Mouse (Mus musculus) lung, postnatal 0 days (tissue): ENCODE results near the gene Cyba. TPM values are rescaled to one million over a fixed set of nuclear protein-coding genes. Genes with fewer than 3 reads are reported as not detected.

ENCODE experiments used
- ATAC-seq: fragments of 200-750 bp; cut with Nextera tagmentation; 2 replicates; pipeline ENCODE4 v1.8.0; 2017; ENCODE audit warnings: moderate library complexity
- DNase-seq: peaks from one replicate; pipeline ENCODE4 v3.0.0-alpha.2; 2016; ENCODE audit warnings: low spot score
- H3K27ac ChIP-seq: fragments of 300-500 bp; sonication (generic); 2 replicates; pipeline ENCODE4 v1.5.1; 2014; ENCODE audit warnings: antibody characterized with exemption, mild to moderate bottlenecking, low read length, mixed read lengths
- H3K27me3 ChIP-seq: fragments of 300-500 bp; sonication (generic); replicated peaks from 2 replicates; pipeline ENCODE4 v1.6.1; 2014; ENCODE audit warnings: low read length, mixed read lengths; ENCODE audit not compliant: insufficient read depth
- H3K36me3 ChIP-seq: fragments of 300-500 bp; sonication (generic); 2 replicates; pipeline ENCODE4 v1.6.1; 2014; ENCODE audit warnings: low read length, mixed read lengths; ENCODE audit not compliant: insufficient read depth
- H3K4me1 ChIP-seq: fragments of 300-500 bp; sonication (generic); 2 replicates; pipeline ENCODE4 v1.6.1; 2014; ENCODE audit warnings: antibody characterized with exemption, low read depth, low read length, mixed read lengths; ENCODE audit not compliant: insufficient read depth
- H3K4me2 ChIP-seq: fragments of 300-500 bp; sonication (generic); replicated peaks from 2 replicates; pipeline ENCODE4 v1.6.1; 2014; ENCODE audit warnings: low read depth, mild to moderate bottlenecking, low read length, moderate library complexity, mixed read lengths
- H3K4me3 ChIP-seq: fragments of 300-500 bp; sonication (generic); 2 replicates; pipeline ENCODE4 v1.5.1; 2014; ENCODE audit warnings: low read depth, low read length
- H3K9ac ChIP-seq: fragments of 300-500 bp; sonication (generic); replicated peaks from 2 replicates; pipeline ENCODE4 v1.6.1; 2014; ENCODE audit warnings: low read depth, mild to moderate bottlenecking
- H3K9me3 ChIP-seq: fragments of 300-500 bp; sonication (generic); 2 replicates; pipeline ENCODE4 v1.6.1; 2016; ENCODE audit warnings: low read length, mixed read lengths
- CTCF ChIP-seq: IDR thresholded peaks from 2 replicates; pipeline ENCODE4 v1.5.1; 2016; ENCODE audit warnings: antibody characterized with exemption, mild to moderate bottlenecking
- EP300 ChIP-seq: IDR thresholded peaks from 2 replicates; pipeline ENCODE4 v1.6.1; 2016; ENCODE audit warnings: antibody characterized with exemption, mild to moderate bottlenecking, control low read depth
- WGBS: fragments of 180-500 bp; shearing (Covaris S2); extraction: QIAGEN DNeasy Blood & Tissue Kit; methylation state at CpG from one replicate; pipeline ENCODE4 v1.1.7; 2014; 5-methylcytosine and 5-hydroxymethylcytosine counted together
- polyA plus RNA-seq: library from polyadenylated mRNA; unstranded; fragments of >200 nt; fragmentation: Nextera tagmentation; extraction: Ambion mirVana; gene quantifications from 2 replicates; pipeline ENCODE4 v1.2.1, GENCODE M21; 2015

Gene Cyba
- polyA plus RNA-seq: 401 and 429 TPM in 2 replicates

GRCm38 (mm10) chr8:122432443-122433268, at the start of gene Cyba:
TSS of gene Cyba (minus strand) at chr8:122432930.
- H3K4me3 ChIP-seq: peak within 1 kb of the TSS; percentile 61
- H3K36me3 ChIP-seq: no peaks in the 10 kb centered on the region
- no peaks in the 10 kb centered on the region for H3K9me3 ChIP-seq
- ATAC-seq (peak; percentile 91), DNase-seq (peak; percentile 91)
- WGBS: 2% methylated on average over 41 of the region's 45 CpGs
- H3K27me3 ChIP-seq: no peaks in the 10 kb centered on the region
- H3K27ac ChIP-seq: peak within 1 kb of the TSS; percentile 82
- peaks cover 6% of the 10 kb centered on the region for H3K4me1 ChIP-seq
- peak within 1 kb of the TSS; percentile 62 for H3K9ac ChIP-seq
- TF ChIP-seq EP300: peak; percentile 36; the same call in 1 of the 2 replicates
- TF ChIP-seq CTCF: no peak
- peak within 1 kb of the TSS; percentile 81 for H3K4me2 ChIP-seq

GRCm38 (mm10) chr8:122482448-122482847, 49.7 kb upstream of the Cyba start:
- no peaks in the 10 kb centered on the region for H3K27me3 ChIP-seq
- no peak overlapping the region for H3K4me3 ChIP-seq
- H3K36me3 ChIP-seq: peaks cover 57% of the 10 kb centered on the region
- H3K9me3 ChIP-seq: no peaks in the 10 kb centered on the region
- no peak overlapping the region for H3K9ac ChIP-seq
- TF ChIP-seq EP300: no peak
- no peak for TF ChIP-seq CTCF
- H3K4me1 ChIP-seq: no peaks in the 10 kb centered on the region
- no peak overlapping the region for H3K27ac ChIP-seq
- peak; percentile 14; the same call in 1 of the 2 replicates for ATAC-seq
- WGBS: 87% methylated on average over 8 of the region's 8 CpGs
- no peak for DNase-seq
- no peak overlapping the region for H3K4me2 ChIP-seq

- peak; percentile 91 for DNase-seq
- Histone ChIP-seq H3K4me3 (peak within 1 kb of the TSS; percentile 96), H3K4me1 (peaks cover 3% of the 10 kb centered on the region; the same call in 1 of the 2 replicates), H3K27ac (peak within 1 kb of the TSS; percentile 80), H3K9ac (peak within 1 kb of the TSS; percentile 77), H3K9me3 (no peaks in the 10 kb centered on the region), H3K4me2 (peak within 1 kb of the TSS; percentile 80), H3K36me3 (peaks cover 8% of the 10 kb centered on the region; the same call in 1 of the 2 replicates), H3K27me3 (no peaks in the 10 kb centered on the region)
- TF ChIP-seq EP300: no peak
- no peak for TF ChIP-seq CTCF
- ATAC-seq: peak; percentile 95
- under 1% methylated on average over 64 of the region's 103 CpGs for WGBS
Observed at GRCm38 (mm10) chr8:122475580-122476320, 43.0 kb upstream of the Cyba start, which contains the start of the genes Rnf166 and Ctu2. TSS of gene Rnf166 (minus strand) at chr8:122476064. TSS of gene Ctu2 (plus strand) at chr8:122476143.

GRCm38 (mm10) chr8:122474951-122475560, 42.3 kb upstream of the Cyba start:
- Histone ChIP-seq H3K27ac (peak overlapping the region; percentile 80), H3K4me3 (peak overlapping the region; percentile 96), H3K9me3 (no peaks in the 10 kb centered on the region), H3K36me3 (peaks cover 8% of the 10 kb centered on the region; the same call in 1 of the 2 replicates), H3K9ac (peak overlapping the region; percentile 77), H3K4me1 (peaks cover 3% of the 10 kb centered on the region; the same call in 1 of the 2 replicates), H3K27me3 (no peaks in the 10 kb centered on the region), H3K4me2 (peak overlapping the region; percentile 80)
- ATAC-seq (peak; percentile 22), DNase-seq (peak; percentile 70)
- 2% methylated on average over 16 of the region's 16 CpGs for WGBS
- no peak for TF ChIP-seq EP300

GRCm38 (mm10) chr8:122473911-122474421, 41.2 kb upstream of the Cyba start:
- Histone ChIP-seq H3K9me3 (no peaks in the 10 kb centered on the region), H3K27me3 (no peaks in the 10 kb centered on the region), H3K36me3 (peaks cover 3% of the 10 kb centered on the region; the same call in 1 of the 2 replicates), H3K4me2 (no peak overlapping the region), H3K9ac (no peak overlapping the region), H3K4me1 (peaks cover 3% of the 10 kb centered on the region; the same call in 1 of the 2 replicates), H3K27ac (no peak overlapping the region), H3K4me3 (no peak overlapping the region)
- TF ChIP-seq EP300: no peak
- TF ChIP-seq CTCF: no peak
- peak; percentile 36 for DNase-seq
- no peak for ATAC-seq
- 81% methylated on average over 8 of the region's 8 CpGs for whole genome bisulfite sequencing
